Mouse (Mus musculus): ENCODE data around the gene Atg4b.

DNA sequence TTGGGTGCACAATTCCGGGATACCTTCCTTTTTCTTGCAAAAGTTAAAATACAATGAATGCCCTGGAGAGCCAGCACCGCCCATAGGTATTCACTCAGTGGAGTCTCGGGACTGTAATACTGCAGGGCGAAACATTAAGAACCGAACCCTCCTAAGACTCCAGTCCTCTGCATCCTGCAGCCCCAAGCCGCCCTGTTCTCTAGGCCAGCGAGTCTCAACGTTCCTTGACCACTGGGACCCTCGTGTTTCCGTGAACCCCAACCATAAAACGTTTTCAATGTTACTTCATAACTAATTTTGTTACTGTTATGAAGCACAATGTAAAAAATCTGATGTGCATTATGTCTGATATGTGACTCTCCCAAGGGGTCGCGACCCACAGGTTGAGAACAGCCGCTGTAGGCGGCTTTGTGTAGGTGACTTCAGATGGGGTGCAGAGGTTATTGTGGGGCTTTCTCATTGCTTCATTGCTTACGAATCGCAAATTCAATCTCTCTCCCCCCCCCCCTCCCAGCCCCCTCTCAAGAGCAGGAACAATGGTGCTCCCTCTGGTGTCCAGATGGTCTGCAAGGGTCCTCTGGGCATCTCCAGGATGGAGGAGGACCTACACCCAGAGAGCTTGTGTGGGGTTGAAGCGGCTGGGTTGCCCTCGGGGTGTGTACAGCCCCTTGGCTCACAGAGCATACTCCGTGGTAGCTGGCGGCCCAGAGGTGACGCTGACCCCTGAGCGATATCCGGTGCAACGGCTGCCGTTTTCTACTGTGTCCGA is 74.7 kb downstream of the Atg4b start:
- TF ChIP-seq CTCF (IDR thresholded peaks at IDR 0.05; ENCODE audit: low read depth) (no peak), EP300 (IDR thresholded peaks at IDR 0.05; ENCODE audit: low read depth) (no peak)

Measured in heart, postnatal 0 days (tissue).